Mouse (Mus musculus) thymus, adult 2 months (tissue): ENCODE data around the gene Col23a1.

Experiments
- CTCF ChIP-seq: fragments of 200-500 bp; IDR thresholded peaks from 2 replicates; pipeline ENCODE4 v1.5.1; 2012; ENCODE audit warnings: mild to moderate bottlenecking, control low read depth, low read length, moderate library complexity, borderline replicate concordance; ENCODE audit not compliant: control insufficient read depth, poor library complexity, insufficient read depth; ENCODE audit errors: extremely low read depth
- POLR2A ChIP-seq: fragments of 200-500 bp; IDR thresholded peaks from 2 replicates; pipeline ENCODE4 v1.6.1; 2012; ENCODE audit warnings: mild to moderate bottlenecking, low read length, control low read depth, moderate library complexity; ENCODE audit not compliant: control insufficient read depth, poor library complexity, insufficient read depth; ENCODE audit errors: extremely low read depth

DNA sequence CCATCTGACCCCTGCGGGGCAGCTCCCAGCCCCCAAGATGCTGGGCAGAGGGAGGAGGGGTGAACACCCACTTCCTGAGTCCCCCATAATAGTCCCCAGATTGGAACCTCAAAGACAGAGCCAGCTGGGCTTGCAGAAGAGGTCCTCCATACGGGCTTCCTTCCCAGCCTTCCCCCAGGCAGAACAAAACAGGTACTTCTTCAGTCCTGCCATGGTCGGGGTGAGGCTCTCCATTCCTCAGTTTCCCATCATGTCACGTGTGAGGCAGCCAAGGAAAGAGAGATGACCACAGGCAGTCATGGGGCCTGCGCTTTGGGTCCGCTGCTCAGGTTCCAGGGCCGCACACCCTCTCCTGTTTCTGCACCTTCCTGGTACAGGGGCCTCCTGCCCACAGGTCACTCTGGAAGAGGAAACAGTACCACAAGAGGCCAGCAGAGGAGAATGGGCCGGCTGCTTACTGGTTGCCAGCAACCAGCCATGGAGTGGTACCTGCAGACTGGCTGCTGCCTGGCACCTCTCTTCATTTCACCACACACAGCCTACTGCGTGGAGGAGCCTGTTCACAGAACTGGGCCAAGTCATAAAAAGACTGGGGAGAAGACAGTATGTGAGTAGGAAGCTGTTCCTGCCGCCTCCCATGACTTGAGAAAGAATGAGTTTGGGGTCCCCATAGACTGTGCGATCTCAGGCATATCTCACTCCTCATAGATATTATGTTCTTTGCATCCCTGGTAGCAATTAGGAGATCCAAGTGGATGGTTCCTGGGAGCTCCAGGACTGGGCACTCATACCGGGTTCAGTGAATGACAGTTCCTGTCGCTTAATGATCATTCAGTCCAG is 249.4 kb downstream of the Col23a1 start:
- TF ChIP-seq CTCF (no peak), POLR2A (no peak)
